Mouse (Mus musculus) CH12.LX (cell line): ENCODE measurements around the gene Gm3880. TPM values are rescaled to one million over a fixed set of nuclear protein-coding genes. Genes with fewer than 3 reads are reported as not detected.
A peak's percentile ranks its signal among the peaks of the same experiment; 100 is the strongest.
"Not testable (repeated sequence)": the region's sequence is repeated elsewhere in the genome, so short reads cannot be mapped to it uniquely, and the experiment has no call there.

ENCODE experiments used
- DNase-seq: peaks from one replicate; pipeline ENCODE4 v3.0.0-alpha.2; 2013; ENCODE audit errors: extremely low read depth
- H3K27ac ChIP-seq: 2 replicates; pipeline ENCODE4 v1.5.1; 2012; ENCODE audit warnings: low read depth, mild to moderate bottlenecking, control low read depth, moderate library complexity; ENCODE audit not compliant: insufficient read depth
- H3K27me3 ChIP-seq: replicated peaks from 2 replicates; pipeline ENCODE3; 2012; ENCODE audit warnings: inconsistent platforms
- H3K36me3 ChIP-seq, 2 experiments: replicated peaks in 1 of 2; 2 replicates each; pipeline versions ENCODE3 to v1.6.1; 2012; ENCODE audit warnings: inconsistent platforms in 1 of 2, low read length in 1 of 2, mild to moderate bottlenecking in 1 of 2, mixed read lengths in 1 of 2, moderate library complexity in 1 of 2; ENCODE audit not compliant: control insufficient read depth in 1 of 2, insufficient read depth in 1 of 2
- H3K4me1 ChIP-seq, 2 experiments: 2 replicates each; pipeline ENCODE4 v1.6.1; 2012; ENCODE audit warnings: inconsistent platforms in 1 of 2, moderate library complexity in 1 of 2; ENCODE audit not compliant: insufficient read depth in 2 of 2, control insufficient read depth in 1 of 2
- H3K4me2 ChIP-seq: 2 replicates; pipeline ENCODE4 v1.6.1; 2012; ENCODE audit warnings: low read depth, mild to moderate bottlenecking, control low read depth; ENCODE audit not compliant: poor library complexity, insufficient read depth, severe bottlenecking
- H3K4me3 ChIP-seq, 3 experiments: fragments of 150-350 bp in 1 of 3; sonication (generic) in 1 of 3; replicated peaks in 1 of 3; 2 replicates each; pipeline versions ENCODE3 to v1.5.1; 2011 to 2012; ENCODE audit warnings: low read depth in 2 of 3, low read length in 2 of 3, mild to moderate bottlenecking in 2 of 3, moderate library complexity in 2 of 3, control low read depth in 1 of 3, improper control_type of control experiment in 1 of 3, inconsistent platforms in 1 of 3, mixed read lengths in 1 of 3; ENCODE audit not compliant: poor library complexity in 1 of 3
- H3K79me2 ChIP-seq: replicated peaks from 2 replicates; pipeline ENCODE4 v1.6.1; 2012; ENCODE audit warnings: mild to moderate bottlenecking, moderate library complexity; ENCODE audit not compliant: control insufficient read depth, poor library complexity, insufficient read depth, severe bottlenecking; ENCODE audit errors: extremely low read depth
- H3K9ac ChIP-seq: 2 replicates; pipeline ENCODE4 v1.6.1; 2012; ENCODE audit warnings: low read depth, mild to moderate bottlenecking, control low read depth, moderate library complexity; ENCODE audit not compliant: insufficient read depth
- H3K9me3 ChIP-seq: replicated peaks from 2 replicates; pipeline ENCODE3; 2012; ENCODE audit warnings: low read length, inconsistent platforms, mixed read lengths
- BHLHE40 ChIP-seq: IDR thresholded peaks from 2 replicates; pipeline ENCODE4 v1.6.1; 2011; ENCODE audit warnings: mild to moderate bottlenecking, low read depth, low read length, improper control_type of control experiment
- CHD2 ChIP-seq: IDR thresholded peaks from 2 replicates; pipeline ENCODE4 v1.6.1; 2011; ENCODE audit warnings: low read length, improper control_type of control experiment
- CTCF ChIP-seq, 2 experiments: IDR thresholded peaks in 1 of 2; conservative IDR thresholded peaks in 1 of 2; 2 replicates each; pipeline ENCODE4 v1.5.1; 2011 to 2012; ENCODE audit warnings: low read depth in 2 of 2, low read length in 2 of 2, improper control_type of control experiment in 1 of 2, inconsistent platforms in 1 of 2, mild to moderate bottlenecking in 1 of 2, moderate library complexity in 1 of 2
- E2F4 ChIP-seq: IDR thresholded peaks from 2 replicates; pipeline ENCODE4 v1.6.1; 2011; ENCODE audit warnings: low read depth, low read length, improper control_type of control experiment; ENCODE audit not compliant: insufficient replicate concordance
- ETS1 ChIP-seq: conservative IDR thresholded peaks from 2 replicates; pipeline ENCODE4 v1.6.1; 2012; ENCODE audit warnings: low read depth, mild to moderate bottlenecking, inconsistent platforms, low read length, improper control_type of control experiment, moderate library complexity
- HCFC1 ChIP-seq: IDR thresholded peaks from 2 replicates; pipeline ENCODE4 v1.6.1; 2012; ENCODE audit warnings: low read depth, mild to moderate bottlenecking, inconsistent platforms, low read length, improper control_type of control experiment
- IRF4 ChIP-seq: IDR thresholded peaks from 2 replicates; pipeline ENCODE4 v1.6.1; 2014; ENCODE audit warnings: low read depth, mild to moderate bottlenecking, inconsistent platforms, low read length, improper control_type of control experiment
- NRF1 ChIP-seq: IDR thresholded peaks from 2 replicates; pipeline ENCODE4 v1.6.1; 2014; ENCODE audit warnings: low read depth, mild to moderate bottlenecking, inconsistent platforms, low read length, improper control_type of control experiment, moderate library complexity
- RAD21 ChIP-seq: IDR thresholded peaks from 2 replicates; pipeline ENCODE4 v1.6.1; 2011; ENCODE audit warnings: low read depth, mild to moderate bottlenecking, low read length, improper control_type of control experiment, moderate library complexity
- SMC3 ChIP-seq: IDR thresholded peaks from 2 replicates; pipeline ENCODE4 v1.6.1; 2011; ENCODE audit warnings: low read depth, low read length, improper control_type of control experiment
- ZMIZ1 ChIP-seq: IDR thresholded peaks from 2 replicates; pipeline ENCODE4 v1.6.1; 2012; ENCODE audit warnings: low read depth, mild to moderate bottlenecking, inconsistent platforms, low read length, improper control_type of control experiment
- dilution Hi-C: fragments of 300-500 bp; cut with MboI; formaldehyde crosslinking; loops from 2 replicates; pipeline ENCODE4 v1.14.3; 2020; ENCODE audit warnings: low sequenced_read_pairs; ENCODE audit not compliant: extremely low pct_unique_long_range_greater_than_20kb, extremely low pct_ligation_motif_present
- in situ Hi-C: fragments of 300-500 bp; cut with MboI; formaldehyde crosslinking; loops from 3 replicates; pipeline ENCODE4 v1.14.3; 2019; ENCODE audit warnings: low sequenced_read_pairs, low pct_ligation_motif_present, low pct_unique_long_range_greater_than_20kb, mixed read lengths
- polyA plus RNA-seq: library from polyadenylated mRNA; unstranded; fragments of >175 nt; gene quantifications from 2 replicates; pipeline ENCODE4 v1.2.1, GENCODE M21; 2012; ENCODE audit warnings: low read depth; ENCODE audit not compliant: insufficient read length
- total RNA-seq, 2 experiments: library from RNA; depleted of rRNA; stranded (reverse); fragments of 300-350 nt in 1 of 2; fragments of >200 nt in 1 of 2; gene quantifications; 2 replicates each; pipeline ENCODE4 v1.2.3; 2012 to 2014

The Gm3880 gene
- total and polyA plus RNA-seq, 3 experiments: not detected

DNA sequence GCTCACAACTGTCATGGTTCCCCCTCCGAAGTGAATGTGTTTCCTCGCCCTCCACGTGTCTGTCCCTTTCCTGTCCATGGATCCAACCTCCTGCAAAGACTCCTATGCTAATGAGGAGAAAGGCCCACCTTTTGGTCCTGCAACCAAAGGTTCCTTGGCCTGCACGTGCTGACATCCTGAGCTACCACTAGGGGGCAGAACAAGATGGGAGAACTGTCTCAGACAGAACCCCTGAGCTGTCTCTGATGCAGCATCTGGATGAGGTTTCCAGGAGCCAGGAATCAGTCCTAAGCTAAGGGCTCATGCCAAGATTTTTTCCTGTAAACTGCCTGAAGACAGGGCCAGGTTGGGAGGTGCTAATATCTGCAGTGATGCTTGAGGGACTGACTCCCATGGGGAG is 2.5 kb upstream of the Gm3880 start:
- in situ Hi-C loops, H3K4me2 ChIP-seq: not testable (repeated sequence)

DNA sequence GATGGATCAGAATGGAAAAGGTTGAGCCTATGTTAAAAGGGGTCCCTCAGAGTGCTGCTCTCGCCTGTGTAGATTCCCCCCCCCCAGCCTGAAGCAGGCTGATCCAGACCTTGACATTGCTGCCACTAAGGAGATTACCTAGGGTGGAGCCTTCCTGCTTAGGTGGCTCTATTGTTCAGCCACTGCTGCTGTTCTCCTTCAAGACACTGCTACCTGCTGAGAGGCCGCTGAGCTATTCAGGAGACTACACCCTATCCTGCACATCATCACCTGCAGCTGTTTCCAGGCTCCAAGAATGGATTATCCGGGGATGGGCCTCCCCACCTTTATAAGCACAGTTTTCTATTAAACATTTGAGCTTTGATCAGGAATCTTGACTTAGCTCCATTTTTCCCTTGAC is 2.1 kb downstream of the Gm3880 start:
- H3K4me3 ChIP-seq, H3K9ac ChIP-seq, H3K27ac ChIP-seq, H3K4me2 ChIP-seq, in situ Hi-C loops, DNase-seq, H3K79me2 ChIP-seq, H3K36me3 ChIP-seq, H3K27me3 ChIP-seq, dilution Hi-C loops, H3K9me3 ChIP-seq, H3K4me1 ChIP-seq: not testable (repeated sequence)

More for the DNA sequence above, 2.5 kb upstream of the Gm3880 start:
- H3K9me3 ChIP-seq, H3K79me2 ChIP-seq, H3K9ac ChIP-seq, dilution Hi-C loops, H3K4me1 ChIP-seq, H3K4me3 ChIP-seq, H3K27ac ChIP-seq, H3K27me3 ChIP-seq, H3K36me3 ChIP-seq: not testable (repeated sequence)
- TF ChIP-seq SMC3: 0 out of 2 replicates have a peak, but pooled peaks have one; percentile 4
- TF ChIP-seq CTCF (conservative IDR thresholded peaks at IDR 0.05 in 1 of 2, IDR thresholded peaks at IDR 0.05 in 1 of 2; ENCODE audit: low read depth in 2 of 2, low read length in 2 of 2): peak in 1 of 2 experiments; percentile 37; a peak in 2 of 4 replicates
- peak; percentile 49; the same call in 1 of the 2 replicates for TF ChIP-seq BHLHE40
- TF ChIP-seq RAD21: peak; percentile 1
- peak; percentile 17 for DNase-seq

DNA sequence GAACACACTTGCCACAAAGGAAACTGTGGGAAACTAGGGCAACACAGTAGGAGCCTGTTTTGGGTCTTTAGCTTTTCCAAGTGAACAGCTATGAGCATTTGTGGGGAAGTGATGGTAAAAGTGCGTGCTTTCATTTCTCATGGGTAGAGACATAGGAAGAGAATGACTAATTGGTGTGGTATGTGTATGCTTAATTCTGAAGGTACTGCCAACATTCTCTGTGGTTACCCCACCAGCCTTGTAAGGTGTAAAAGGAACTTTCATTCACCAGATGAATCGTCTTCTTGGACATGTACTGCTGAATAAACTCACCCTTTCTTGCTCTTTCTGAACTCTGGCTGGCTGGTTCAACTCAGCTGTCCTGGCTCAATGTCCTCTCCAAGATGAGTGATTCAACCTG is 20.1 kb downstream of the Gm3880 start:
- TF ChIP-seq NRF1 (no peak), HCFC1 (no peak), ETS1 (no peak), ZMIZ1 (no peak), CHD2 (no peak), IRF4 (no peak), E2F4 (no peak)
- H3K9me3 ChIP-seq: no peaks in the 10 kb centered on the region
- no peak overlapping the region for H3K27ac ChIP-seq
- in situ Hi-C loops (no loop called here), dilution Hi-C loops (no loop called here)
- no peaks in the 10 kb centered on the region for H3K4me1 ChIP-seq
- H3K27me3 ChIP-seq: no peaks in the 10 kb centered on the region
- no peak overlapping the region for H3K4me3 ChIP-seq
- H3K36me3 ChIP-seq: no peaks in the 10 kb centered on the region
- no peak overlapping the region for H3K9ac ChIP-seq
- H3K79me2 ChIP-seq: no peaks in the 10 kb centered on the region
- no peak for DNase-seq
- no peak overlapping the region for H3K4me2 ChIP-seq
